Mouse (Mus musculus) cerebellum, adult (tissue): Measurements from ENCODE around the gene Pax2.

ENCODE experiments used
- ATAC-seq: cut with Nextera tagmentation; 2 replicates; pipeline ENCODE4 v1.9.2; 2017; ENCODE audit warnings: mild to moderate bottlenecking, moderate library complexity, mixed read lengths; ENCODE audit not compliant: insufficient number of reproducible peaks, low FRiP score, low TSS enrichment

Gene Pax2

DNA sequence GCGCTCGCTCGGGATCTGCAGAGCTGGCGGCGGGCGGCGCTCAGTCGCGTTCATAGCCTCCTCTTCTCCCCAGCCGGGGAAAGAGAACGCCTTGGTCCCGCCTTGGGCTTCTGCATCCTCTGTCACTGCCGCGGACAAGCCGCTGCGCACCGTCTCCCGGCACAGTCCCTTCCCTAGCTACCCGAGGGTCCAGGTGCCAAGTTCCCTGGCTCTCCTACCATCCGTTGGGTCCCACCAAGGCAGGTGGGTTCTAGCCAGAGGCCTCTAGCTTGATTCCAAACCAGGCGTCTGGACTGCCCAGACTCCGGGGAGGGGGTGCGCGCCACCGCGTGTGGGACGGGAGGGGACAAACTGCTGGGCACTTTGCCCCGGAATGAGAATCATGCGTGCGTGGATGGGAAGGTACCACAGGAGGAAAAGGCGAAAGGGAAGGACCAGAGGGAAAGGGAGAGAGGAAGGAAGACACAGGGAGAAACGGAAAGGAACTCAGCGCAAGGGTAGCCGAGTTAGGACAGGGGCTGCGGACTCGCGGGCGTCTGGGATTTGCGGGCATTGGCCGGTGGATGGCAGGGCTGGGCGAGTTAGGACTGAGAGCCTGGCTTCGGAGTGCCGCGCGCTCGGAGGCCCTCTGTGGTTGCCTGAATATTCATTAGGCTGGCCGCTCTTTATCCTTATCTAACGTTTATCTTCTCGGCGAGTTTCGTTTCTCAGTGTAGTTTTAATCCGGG, at the start of gene Pax2:
Gene Pax2 (plus strand): TSS at position 353 of the 728 bp plus-strand sequence.
- ATAC-seq, result no peak

DNA sequence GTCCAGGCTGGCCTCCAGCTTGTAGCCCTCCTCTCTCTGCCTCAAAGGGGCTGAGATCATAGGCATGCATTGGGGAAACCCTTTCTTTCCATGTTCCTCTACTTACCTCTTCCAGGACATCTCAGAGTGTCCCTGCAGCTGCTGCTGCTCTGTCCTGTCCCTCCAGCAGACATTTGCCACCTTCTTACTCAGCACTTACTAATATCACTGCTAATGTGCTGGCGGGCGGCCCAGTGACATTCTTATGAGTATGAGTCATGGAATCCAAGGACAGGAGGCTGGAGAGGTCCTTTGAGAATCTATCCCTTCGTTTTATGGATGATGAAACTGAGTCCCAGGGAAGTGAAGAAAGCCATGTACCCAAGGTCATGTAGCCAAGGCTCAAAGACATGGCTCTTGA, 47.0 kb upstream of the Pax2 start:
- no peak for ATAC-seq

DNA sequence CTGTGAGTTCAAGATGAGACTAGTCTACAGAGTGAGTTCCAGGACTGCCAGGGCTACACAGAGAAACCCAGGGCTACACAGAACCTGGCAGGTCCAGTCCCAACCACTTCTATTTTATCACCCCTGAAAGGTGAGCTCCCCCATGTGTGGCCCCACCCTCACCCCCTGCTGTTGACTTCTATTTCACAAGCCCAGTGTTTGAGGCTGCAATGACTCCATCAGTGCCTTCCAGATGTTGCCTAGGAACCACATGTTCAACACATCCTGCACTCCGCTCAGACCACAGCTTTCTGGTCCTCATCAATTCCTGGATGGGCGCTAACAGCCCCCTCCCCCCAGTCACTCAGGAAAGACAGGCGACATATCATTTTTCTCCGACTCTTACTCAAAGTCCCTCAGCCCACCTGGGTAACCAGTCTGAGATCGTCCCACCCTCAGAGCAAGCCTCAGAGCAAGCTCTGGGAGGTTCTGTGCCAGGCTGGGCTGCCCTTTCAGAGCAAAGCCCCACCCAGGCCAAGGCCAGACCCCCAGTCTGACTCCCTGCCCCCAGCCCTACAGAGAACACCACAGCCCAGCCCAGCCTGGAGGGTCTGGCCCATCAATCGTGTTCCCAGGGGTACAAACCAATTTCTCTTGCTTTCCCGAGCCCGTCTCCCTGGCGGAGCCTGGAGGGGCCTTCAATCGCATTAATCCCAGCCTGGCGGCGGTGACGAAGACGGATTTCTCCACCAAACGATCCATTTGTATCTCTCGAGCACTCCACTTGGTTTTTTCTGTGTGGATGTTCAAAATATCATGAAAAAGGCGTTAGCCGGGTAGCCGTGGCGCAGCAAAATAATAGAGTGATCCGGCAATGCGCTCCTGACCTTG, 38.9 kb upstream of the Pax2 start:
- no peak for ATAC-seq

DNA sequence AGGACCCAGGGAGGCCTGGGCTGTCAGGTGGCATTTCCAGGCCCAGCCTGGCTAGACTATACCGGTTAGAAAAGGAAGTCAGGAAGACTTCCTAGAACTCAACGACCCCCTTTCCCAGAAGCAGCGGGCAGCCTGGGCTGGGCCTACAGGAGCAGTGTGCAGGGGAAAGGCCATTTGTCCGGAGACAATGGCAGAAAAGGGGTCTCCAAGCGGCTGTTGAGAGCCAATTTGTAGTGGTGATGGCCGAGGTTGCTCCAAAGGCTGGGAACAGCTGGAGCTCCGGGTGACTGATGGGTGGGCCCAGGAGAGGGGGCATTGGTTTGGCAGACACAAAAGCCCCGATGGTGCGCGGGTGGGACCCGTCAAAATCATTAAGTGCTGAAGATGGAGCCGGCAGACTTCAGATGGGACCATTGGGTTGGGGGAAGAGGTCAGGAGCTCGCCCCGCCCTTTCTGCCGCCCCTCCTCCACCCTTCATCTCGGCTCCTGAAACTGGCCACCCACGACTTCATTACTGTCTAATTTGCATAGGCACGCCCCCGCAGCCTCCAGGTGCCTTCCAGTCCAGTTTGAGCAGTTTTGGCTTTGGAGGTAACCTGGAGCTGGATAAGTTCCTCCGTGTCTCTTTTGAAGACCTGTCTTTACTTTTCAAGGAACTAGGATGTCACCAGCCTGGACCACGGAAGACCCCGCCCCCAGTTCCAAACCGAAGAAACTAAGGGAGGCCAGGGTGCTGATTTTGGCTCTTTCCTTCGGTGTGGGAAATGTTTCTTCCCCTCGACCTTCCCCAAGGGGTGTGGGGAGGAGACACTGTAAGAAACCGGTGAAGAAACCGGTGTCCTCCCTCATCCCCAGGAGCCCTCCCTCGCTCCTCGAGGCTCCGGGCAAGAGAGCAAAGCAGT, 36.3 kb upstream of the Pax2 start:
- no peak for ATAC-seq

DNA sequence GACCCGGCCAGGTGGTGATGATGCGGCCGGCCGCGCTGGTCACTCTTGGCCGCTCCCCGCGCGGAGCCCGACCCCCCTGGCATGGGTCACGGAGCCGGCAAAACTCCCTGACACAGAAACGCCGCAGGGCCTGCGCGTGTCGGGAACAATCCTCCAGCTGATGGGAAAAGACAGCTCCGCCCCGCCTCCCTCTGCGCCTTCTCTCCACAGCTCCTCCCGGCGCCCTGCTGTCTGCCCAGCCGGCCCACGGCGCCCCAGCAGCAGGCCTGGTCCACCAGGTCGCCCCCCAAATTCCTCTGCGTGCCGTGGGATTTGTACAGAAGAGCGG, 35.7 kb upstream of the Pax2 start:
- no peak for ATAC-seq

DNA sequence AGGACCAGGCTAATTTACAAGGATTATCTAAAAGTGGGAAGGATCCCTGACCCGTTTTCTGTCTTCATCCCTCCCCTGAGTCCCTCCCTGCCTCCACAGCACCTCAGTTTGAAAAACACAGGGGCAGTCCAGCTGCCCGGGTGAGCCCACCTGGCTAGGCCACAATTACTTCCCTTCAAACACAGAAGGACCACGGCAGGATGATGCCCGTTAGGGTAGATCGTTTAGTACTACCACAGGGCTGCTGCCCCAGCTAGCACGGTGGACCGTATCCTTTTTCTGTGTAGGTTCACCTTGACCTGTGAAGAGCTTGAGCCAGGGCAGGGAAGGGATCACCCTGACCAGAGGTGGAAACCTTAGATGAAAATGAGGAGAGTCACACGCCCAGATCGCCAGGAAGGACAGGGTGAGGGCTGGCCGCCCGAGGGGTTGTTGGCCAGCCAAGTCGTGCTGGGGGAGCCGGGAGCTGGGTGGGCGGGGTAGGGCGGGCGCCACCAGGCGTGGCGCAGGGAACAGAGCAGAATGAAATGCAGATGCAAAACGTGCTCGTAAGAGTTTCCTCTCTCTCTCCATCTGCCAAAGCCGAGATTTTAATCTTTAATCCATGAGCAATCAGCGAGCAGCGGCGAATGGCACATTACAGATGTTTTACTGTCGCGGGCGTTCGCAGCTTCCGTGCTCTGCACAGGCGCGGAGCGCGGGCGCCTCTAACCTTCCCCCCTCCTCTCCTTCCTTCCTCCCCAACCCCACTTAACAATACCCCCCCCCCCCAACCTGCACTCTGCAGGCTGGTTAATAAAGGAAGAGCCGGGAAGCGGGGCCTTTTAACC, 32.0 kb upstream of the Pax2 start:
- no peak for ATAC-seq

DNA sequence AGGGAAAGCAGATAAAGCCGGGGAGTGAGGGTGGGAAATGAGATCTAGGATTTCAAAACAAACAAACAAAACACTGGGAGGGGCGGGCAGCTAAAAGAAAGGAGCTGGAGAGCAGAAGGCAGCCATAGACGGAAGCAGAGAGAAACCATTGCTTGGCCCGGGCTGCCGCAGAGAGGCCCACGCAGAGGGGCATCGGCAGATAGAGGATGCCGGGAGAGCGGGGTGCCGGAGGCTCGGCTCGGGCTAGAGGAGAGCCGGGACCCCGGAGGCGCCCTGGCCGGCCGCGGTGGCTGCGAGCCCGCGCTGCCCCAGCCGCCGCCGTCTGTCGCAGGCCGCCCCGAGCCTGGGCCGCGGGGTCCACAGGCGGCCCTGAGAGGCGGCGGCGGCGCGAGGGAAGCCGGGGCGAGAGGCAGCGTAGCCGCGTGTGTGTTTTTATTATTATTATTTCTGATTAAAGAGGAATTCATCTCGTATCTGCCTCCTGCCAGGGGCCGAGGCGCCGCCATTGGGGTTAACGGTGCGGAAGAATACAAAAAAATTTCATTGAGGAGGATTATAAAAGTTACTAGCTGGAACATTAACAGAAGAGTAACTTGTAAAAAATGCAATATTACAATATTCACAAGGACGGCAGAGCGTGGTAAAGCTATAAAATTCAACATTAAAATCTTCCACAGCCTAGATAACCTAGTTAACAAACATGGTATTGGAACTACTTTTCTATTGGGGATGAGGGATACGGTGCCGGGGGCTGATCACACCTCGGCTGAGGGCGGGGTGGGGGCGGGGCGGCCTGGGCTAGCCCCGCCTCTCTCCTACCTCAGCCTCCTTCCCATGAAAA, 29.7 kb upstream of the Pax2 start:
- no peak for ATAC-seq

DNA sequence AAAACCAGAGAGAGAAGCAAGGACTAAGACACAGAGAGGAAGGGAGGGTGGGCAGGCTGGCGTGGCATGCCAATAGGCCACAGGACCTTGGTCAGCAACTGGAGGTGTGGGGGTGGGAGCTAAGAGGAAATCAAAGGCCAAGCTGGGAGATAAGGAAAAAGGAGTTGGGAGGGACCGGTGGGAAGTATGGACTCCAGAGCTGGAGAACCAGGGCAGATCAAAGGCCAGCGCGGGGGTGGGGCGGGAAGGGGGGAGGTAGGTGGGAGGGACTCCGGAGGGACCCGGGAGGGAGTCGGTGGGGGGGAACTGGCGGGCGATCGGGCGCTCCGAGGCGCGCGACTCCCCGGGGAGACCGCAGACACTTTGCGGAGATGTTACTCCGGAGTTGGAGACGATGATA, 21.7 kb upstream of the Pax2 start:
- no peak for ATAC-seq

DNA sequence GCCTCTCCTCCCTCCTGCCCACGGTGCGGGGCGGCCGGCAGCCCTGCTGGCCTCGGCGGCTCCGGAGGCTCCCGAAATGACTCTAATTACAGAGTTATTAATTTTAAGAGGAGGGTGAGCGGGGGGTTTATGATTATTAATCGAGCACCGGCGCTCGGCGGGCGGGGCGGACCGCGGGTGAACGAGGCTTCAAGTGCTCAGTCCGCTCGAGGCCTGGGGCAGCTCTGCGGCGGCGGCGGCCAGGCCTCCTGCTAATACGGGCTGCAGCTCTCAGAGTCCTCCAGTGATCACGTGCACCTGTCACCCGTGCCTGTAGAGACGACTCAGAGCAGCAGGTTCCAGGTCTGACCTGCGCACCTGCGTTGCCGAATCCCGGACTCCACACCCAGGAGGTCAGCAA, 21.2 kb upstream of the Pax2 start:
- no peak for ATAC-seq

DNA sequence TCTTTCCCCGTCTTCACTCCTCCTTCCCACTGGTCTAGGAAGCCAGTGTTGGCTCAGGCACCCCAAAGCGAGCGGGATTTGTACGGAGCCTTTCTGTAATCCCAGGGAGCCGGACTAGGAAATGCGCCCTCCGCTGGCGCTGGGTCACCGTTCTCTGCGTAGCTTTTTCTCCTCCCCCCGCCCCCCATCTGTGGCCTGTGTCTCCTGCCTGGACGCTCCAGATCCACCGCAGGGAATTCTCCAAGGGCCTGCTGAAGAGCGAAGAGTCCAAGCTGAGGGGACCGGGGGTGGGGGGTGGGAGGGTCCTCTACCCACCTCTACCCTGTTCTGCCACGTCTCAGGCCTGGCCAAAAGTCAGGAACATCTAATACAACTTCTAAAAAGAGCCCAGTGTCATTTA, 15.5 kb upstream of the Pax2 start:
- no peak for ATAC-seq

DNA sequence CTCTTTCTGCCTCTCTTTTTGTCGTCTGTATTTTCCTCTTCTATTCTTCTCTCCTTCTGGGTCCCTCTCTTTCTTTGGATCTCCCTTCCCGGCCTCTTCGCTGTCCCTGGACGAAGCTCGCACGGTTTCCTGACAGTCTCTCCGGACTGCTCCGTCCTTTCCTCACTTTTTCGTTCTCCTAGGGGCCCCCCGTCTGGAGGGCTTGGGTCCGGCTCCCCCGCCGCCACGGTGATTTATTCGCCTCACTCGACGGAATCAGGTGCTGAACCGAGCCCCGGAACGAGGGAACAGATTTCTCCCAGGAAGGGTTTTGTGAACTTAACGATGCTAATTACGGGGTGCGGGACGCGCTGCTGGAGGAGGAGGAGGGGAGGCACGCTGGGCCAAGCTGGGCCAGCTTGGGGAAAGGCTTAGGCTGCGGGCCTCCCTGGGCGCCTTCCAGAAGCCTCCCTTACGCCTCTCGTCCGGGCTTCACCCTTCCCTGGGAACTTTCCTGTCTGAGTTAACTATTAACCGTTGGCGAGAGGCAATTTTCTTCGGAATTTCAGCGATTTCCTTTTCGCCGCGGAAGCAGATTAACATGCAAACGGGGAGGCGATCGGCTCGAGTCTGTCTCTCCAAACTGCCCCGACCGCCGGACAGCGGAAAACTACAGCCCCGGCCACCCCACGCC, 14.6 kb upstream of the Pax2 start:
- ATAC-seq, result no peak

DNA sequence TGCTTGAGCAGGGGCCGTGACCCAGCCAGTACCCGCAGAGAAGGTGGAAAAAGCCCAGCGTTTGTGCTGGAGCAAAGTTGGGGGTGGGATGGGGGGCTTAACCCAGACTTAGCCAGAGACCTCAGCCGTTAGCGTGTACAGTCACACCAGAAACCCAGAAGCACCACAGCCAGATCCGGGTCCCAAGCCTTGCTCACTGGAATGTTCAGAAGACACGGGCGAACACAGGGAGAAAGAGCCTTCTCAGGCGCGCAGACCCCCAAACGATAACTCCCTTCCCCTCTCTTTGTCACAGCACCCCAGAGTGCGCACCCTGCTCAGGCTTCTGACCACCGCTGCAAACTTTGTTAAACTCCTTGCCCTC, 14.1 kb upstream of the Pax2 start:
- no peak for ATAC-seq

DNA sequence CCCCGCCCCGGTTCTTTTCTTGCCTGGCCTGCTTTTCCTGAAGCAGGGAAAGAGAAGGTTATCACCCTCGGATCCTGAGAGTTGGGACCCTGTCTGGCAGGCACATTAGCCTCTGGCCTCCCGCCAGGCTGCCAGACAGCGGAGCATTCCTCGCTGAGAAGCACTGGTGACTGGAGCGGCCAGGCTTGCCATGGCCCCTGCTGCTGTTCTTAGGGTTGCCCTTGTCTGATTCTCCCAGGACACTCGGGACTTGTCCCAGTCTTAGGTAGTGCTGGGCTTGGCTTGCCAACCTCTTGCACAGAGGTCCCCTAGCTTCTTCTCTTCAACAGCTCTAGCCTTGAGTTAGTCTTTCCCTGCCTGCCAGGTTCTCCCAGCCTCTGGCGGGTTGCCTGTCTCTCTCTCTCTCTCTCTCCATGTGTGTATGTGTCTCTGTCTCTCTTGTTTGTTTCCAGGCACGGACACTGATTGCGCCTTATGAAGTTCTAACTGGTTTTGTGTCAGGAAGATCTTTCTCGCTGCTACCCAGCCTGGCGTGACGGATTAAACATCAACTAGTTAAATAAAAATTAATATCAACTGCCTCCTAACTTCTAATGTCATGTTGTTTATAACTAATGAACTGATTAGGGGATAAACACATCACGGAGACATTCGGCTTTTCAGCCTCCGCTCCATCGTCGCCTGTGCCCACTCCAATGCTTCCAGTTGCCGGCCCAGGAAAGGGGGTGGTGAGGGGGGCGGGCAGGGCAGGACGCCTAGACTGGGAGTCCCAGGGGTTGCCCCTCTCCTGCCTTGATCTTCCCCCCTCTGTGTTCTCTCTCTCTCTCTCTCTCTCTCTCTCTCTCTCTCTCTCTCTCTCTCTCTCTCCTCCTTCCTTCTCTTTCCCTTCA, 13.5 kb upstream of the Pax2 start:
- no peak for ATAC-seq

DNA sequence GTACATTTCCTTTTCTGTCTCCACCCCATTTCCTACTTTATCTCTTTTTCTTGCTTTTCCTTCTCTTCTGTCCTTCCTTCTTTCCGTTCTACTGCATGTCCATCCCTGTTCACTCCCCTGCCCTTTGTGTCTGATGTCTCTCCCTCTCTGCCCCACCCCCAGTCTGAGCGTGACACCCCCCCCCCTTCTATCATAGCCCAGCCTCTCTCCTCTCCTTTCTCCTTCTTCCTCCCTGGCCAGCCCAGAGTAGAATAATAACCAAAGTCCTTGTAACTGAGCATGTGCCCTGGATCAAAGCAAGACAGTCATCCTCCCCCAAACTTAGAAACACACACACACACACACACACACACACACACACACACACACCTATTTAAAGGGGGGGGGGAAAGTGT, 12.8 kb upstream of the Pax2 start:
- ATAC-seq, result no peak

DNA sequence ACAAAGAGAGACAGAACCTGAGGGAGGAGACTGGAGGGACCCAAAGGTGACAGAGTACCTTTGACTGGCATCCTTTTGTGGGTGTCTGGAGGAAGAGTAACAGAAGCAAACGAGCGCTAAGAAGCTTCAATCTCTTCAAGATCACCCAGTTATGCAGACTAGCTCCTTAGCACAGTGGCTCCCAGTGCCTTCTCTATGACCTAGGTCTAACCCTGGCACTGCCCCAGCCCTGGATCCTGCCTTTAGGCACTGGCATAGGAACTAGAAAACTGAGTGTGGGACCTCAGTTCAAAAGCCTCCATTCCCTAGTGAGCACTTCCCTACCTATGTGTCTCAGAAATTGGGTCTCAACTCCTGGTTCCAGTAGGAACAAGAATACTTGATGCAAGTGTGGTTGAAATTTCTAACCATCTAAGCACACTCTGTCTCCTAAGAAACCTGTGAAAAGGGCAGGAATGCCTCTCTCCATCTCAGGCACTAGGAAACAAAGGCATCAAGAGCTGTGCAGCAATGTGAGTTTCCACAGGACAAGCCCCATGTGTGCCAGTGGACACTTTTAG, 11.8 kb upstream of the Pax2 start:
- ATAC-seq, result no peak

DNA sequence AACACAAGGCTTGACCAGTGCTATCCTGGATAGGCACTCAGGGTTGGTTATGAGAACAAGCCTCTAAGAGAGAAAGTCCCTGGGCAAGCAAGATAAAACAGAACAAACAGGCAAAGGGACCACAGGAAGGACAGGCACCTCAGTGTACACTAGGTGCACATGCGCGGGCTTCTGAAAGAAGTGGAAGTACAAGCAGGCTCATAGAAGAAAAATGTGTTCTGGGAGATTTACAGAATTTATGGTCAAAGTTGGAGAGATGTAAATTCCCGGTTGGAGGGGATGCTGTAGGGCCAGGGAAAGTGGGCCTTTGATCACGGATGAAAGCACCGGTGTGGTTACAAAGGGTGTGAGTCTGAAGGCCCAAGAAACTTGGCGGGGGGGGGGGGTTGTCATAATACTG, 10.1 kb upstream of the Pax2 start:
- ATAC-seq, result no peak

DNA sequence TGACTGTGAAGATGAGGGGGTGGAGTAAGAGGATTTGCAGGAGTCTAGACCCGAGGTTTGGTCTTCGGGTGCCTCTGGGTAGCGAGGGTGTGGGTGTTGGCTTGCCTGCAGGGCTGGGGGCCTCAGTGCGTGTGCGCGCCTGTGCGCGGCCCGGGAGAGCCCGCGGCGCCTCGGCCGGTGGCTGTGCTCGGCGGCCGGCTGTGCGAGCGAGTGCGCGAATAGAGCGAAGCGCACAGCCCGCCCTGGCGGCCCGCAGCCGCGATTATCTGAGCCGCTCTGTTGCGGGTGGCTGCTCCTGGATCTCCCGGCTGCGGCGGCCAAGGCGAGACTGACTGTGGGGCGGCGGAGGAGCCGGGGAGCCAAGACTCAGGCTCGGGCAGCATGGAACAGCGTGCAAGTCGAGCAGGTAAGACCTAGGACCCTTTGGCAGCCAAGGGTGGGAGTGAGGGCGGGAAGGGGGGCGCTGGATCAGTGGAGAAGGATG, 9.3 kb upstream of the Pax2 start:
- ATAC-seq, result no peak
